Mouse (Mus musculus): Measurements from ENCODE around the gene Oxtr. TPM values are rescaled to one million over a fixed set of nuclear protein-coding genes. Genes with fewer than 3 reads are reported as not detected.

Oxtr gene
- polyA plus RNA-seq, 1 experiment, result 0.62 TPM

GRCm38 (mm10) chr6:112489181-112489909, 398 bp downstream of the Oxtr start:
- no peak for DNase-seq (ENCODE audit: low read depth, low spot score)
- WGBS, result 4% methylated on average over 72 of the region's 72 CpGs

- DNase-seq (ENCODE audit: low read depth, low spot score), result no peak
- WGBS, result 33% methylated on average over 24 of the region's 24 CpGs
Measured at GRCm38 (mm10) chr6:112488821-112489180, 942 bp downstream of the Oxtr start.

GRCm38 (mm10) chr6:112487993-112488392, 1.8 kb downstream of the Oxtr start:
- DNase-seq (ENCODE audit: low read depth, low spot score), result no peak
- 85% methylated on average over 5 of the region's 5 CpGs for WGBS

GRCm38 (mm10) chr6:112484316-112484715, 5.4 kb downstream of the Oxtr start:
- no peak for DNase-seq (ENCODE audit: low read depth, low spot score)
- WGBS, result 10% methylated on average over 4 of the region's 4 CpGs

GRCm38 (mm10) chr6:112479861-112480260, 9.9 kb downstream of the Oxtr start:
- 51% methylated on average over 13 of the region's 13 CpGs for WGBS

GRCm38 (mm10) chr6:112471644-112472043, 18.1 kb downstream of the Oxtr start:
- DNase-seq (ENCODE audit: low read depth, low spot score), result no peak
- WGBS, result 70% methylated on average over 4 of the region's 4 CpGs

More at GRCm38 (mm10) chr6:112479861-112480260, 9.9 kb downstream of the Oxtr start:
- no peak for DNase-seq (ENCODE audit: low read depth, low spot score)

GRCm38 (mm10) chr6:112466001-112466400, 23.7 kb downstream of the Oxtr start:
- no peak for DNase-seq (ENCODE audit: low read depth, low spot score)

- DNase-seq (ENCODE audit: low read depth, low spot score), result no peak
- 72% methylated on average over 3 of the region's 3 CpGs for WGBS
Measured at GRCm38 (mm10) chr6:112465441-112465840, 24.3 kb downstream of the Oxtr start.

- DNase-seq (ENCODE audit: low read depth, low spot score), result no peak
- WGBS, result 71% methylated on average over 6 of the region's 6 CpGs
Measured at GRCm38 (mm10) chr6:112463331-112463730, 26.4 kb downstream of the Oxtr start.

GRCm38 (mm10) chr6:112461459-112461858, 28.3 kb downstream of the Oxtr start:
- 79% methylated on average over 5 of the region's 5 CpGs for WGBS
- no peak for DNase-seq (ENCODE audit: low read depth, low spot score)

- DNase-seq (ENCODE audit: low read depth, low spot score), result no peak
- WGBS, result 49% methylated on average over 12 of the region's 12 CpGs
Measured at GRCm38 (mm10) chr6:112459341-112459749, 30.4 kb downstream of the Oxtr start, which contains the start of gene Cav3. Gene Cav3, plus strand, starts transcription at chr6:112459505.

- WGBS, result 74% methylated on average over 3 of the region's 3 CpGs
- no peak for DNase-seq (ENCODE audit: low read depth, low spot score)
Measured at GRCm38 (mm10) chr6:112445675-112446074, 44.1 kb downstream of the Oxtr start.

GRCm38 (mm10) chr6:112426018-112426732, 63.6 kb downstream of the Oxtr start:
- no peak for DNase-seq (ENCODE audit: low read depth, low spot score)
- 73% methylated on average over 6 of the region's 6 CpGs for WGBS

GRCm38 (mm10) chr6:112423746-112424501, 65.8 kb downstream of the Oxtr start:
- no peak for DNase-seq (ENCODE audit: low read depth, low spot score)
- WGBS, result 78% methylated on average over 8 of the region's 8 CpGs

Other genes starting within 250 kb of the Oxtr start
- gene Lmcd1, start 216.2 kb downstream of the Oxtr start, polyA plus RNA-seq (2012; rRNA removed), result 4.0 and 4.8 TPM in 2 replicates
- gene Ssu2, start 101.9 kb downstream of the Oxtr start, polyA plus RNA-seq (2012; rRNA removed), result 5.2 and 5.3 TPM in 2 replicates
- 6.8 and 7.8 TPM in 2 replicates for gene Cav3, start 30.4 kb downstream of the Oxtr start, polyA plus RNA-seq (2012; rRNA removed)
- gene Rad18, start 206.7 kb upstream of the Oxtr start, polyA plus RNA-seq (2012; rRNA removed), result 1.9 and 2.6 TPM in 2 replicates

Data from large intestine, adult 2 months (tissue).